Mouse (Mus musculus) olfactory bulb, adult 2 months (tissue): ENCODE data around the gene Ddx54.

Source experiments
- CTCF ChIP-seq: fragments of 200-500 bp; IDR thresholded peaks from 2 replicates; pipeline ENCODE4 v1.5.1; 2012; ENCODE audit warnings: low read depth, mild to moderate bottlenecking, low read length, moderate library complexity; ENCODE audit not compliant: insufficient read depth
- POLR2A ChIP-seq: fragments of 200-500 bp; IDR thresholded peaks from 2 replicates; pipeline ENCODE4 v1.6.1; 2012; ENCODE audit warnings: mild to moderate bottlenecking, low read depth, low read length, moderate library complexity; ENCODE audit not compliant: insufficient read depth

DNA sequence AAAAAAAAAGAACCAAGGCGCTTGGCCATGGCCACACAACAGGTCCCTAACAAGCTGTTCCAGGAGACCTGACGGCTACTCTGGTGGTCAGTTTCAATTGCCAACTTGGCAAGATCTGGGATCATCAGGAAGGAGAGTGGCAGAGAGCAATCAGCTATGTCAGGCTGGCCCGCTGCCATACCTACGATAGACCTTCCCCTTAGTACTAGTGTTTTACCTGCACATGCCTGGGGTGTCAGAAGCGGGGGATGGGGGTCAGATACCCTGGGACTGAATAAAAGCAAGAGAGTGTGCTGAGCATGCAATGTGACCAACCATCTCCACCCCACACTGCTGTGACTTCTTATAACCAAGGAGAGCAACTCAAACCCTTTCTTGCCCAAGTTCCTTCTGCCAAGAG, 1.6 kb upstream of the Ddx54 start:
- TF ChIP-seq CTCF: no peak
- TF ChIP-seq POLR2A: no peak
